Mouse (Mus musculus): ENCODE data around the gene Acap3. TPM values are rescaled to one million over a fixed set of nuclear protein-coding genes. Genes with fewer than 3 reads are reported as not detected.

Acap3 gene
- 100 to 1,000 TPM; 124 to 128 TPM for total RNA-seq (2021)
- long read RNA-seq, experiment 1, transcript Acap3-207 (2 exons, 465 nt) = major isoform, 6 of 255 reads
- long read RNA-seq, experiment 1, partial matches to known transcripts = 29 of 255 reads
- long read RNA-seq, experiment 1, other reads (novel, unspliced or antisense) = 220 of 255 reads
- long read RNA-seq, experiment 2, partial matches to known transcripts = 27 of 136 reads
- long read RNA-seq, experiment 2, other reads (novel, unspliced or antisense) = 105 of 136 reads

DNA sequence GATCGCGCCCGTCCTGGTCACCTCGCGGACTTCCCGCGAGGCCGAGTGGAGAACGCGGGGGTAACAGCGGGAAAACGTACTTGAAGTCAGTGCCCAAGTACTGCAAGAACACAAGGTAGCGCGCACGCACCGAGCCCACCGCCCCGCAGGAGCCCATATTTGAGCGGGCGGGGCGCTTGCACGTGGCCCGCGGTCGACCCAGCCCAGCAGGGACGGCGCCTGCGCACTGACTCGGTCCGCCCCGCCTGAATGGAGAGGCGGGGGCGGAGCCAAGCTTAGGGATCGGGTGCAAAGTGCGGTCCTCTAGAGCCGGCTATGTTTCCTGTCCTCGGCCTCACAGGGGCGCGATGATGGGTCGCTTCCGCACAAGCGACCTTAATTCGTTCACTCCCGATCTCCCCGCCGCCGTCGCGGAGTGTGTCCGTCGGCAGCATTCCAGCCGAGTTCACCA lies at the start of gene Acap3, which contains the start of gene Pusl1:
Acap3 (plus strand) TSS at position 272 of the 451 bp plus-strand sequence.
Pusl1 (minus strand) TSS at position 231 of the 451 bp plus-strand sequence.
- DNase-seq (ENCODE audit: low spot score in 2 of 2) = peak; percentile 96 to 97

DNA sequence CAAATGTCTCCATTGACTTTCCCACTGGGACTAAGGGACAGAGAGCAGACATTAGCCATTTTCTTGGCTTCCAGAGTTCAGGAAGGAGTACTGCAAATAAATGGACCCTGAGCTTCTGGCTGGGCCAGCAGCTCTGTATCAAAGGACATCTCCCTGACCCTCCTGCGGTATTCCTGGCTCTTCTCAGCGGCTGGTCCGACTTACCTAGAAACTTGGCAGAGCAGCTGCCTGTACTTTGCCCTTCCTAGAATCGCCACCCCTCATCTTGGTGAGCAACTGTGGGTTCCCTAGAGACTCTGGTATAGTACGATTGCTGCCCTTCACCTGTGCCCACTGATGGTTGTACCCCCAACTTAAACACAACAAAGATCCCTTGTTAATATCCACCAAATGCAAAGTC lies 48.4 kb upstream of the Acap3 start:
- no peak for DNase-seq (ENCODE audit: low spot score in 2 of 2)

DNA sequence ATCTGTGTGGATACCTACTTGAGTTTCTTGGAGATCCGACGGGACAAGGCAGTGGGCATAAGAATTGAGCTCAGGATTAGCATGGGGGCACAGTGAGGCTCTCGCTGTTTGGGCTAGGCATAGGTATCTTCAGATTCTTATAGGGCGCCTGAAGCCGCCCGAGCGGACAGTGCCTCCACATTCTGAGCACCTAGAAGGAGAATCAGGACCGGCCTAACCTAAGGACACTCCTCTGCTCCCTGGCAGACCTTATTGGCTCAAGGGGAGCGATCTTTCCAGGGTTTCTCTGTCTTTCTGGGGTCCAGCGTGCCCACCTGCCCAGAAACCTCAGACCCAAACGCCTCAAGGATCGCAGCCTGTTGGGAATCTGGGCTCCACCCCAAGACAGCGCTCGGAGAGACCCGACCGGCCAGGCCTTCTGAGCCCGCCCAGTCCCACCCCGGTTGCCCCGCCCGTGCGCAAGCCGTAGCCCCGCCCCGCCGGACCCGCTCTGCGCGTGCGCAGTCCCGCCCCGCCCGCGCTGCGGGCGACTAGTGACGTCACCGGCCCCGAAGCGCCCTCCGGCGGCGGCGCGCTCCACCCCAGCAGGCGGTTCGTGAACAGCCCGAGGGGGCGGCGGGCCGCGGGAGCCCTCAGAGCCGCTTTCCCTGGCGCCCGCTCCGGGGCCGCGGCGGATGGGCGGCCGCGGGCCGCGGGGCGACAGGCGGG lies 44.6 kb upstream of the Acap3 start, which contains the start of gene Dvl1:
Dvl1 (plus strand) TSS at position 532 of the 708 bp plus-strand sequence.
- DNase-seq (ENCODE audit: low spot score in 2 of 2) = peak; percentile 95 to 96

DNA sequence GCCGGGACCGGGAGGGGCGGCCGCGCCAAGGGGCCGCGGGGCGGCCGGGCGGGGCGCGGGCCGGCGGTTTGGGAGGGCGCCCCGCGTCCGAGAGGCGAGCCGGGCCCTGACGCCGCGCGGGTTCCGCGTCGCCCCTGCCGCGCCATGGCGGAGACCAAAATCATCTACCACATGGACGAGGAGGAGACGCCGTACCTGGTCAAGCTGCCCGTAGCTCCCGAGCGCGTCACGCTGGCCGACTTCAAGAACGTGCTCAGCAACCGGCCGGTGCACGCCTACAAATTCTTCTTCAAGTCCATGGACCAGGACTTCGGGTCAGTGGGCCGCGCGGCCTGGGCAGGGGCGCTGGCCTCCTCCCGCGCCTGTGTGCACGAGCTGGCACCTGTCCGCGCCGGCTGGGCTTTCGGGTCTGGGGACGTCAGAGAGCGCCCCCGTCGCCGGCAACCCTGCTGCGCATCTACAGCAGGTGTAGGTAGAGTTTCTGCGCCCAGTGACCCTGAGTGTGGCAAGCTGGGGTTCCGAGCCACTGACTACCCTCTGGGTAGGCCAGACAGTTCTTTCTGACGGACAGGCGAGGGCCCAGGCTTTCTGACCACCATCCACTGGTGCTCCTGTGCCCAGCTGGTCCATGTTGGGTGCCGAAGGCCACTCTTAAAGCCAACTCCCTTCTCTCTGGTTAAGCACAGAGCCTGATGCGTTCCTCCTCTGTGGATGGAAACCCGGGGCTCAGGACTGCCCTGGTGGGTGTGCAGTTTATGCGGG lies 43.9 kb upstream of the Acap3 start:
- peak in 1 of 2 experiments; percentile 38 for DNase-seq (ENCODE audit: low spot score in 2 of 2)

DNA sequence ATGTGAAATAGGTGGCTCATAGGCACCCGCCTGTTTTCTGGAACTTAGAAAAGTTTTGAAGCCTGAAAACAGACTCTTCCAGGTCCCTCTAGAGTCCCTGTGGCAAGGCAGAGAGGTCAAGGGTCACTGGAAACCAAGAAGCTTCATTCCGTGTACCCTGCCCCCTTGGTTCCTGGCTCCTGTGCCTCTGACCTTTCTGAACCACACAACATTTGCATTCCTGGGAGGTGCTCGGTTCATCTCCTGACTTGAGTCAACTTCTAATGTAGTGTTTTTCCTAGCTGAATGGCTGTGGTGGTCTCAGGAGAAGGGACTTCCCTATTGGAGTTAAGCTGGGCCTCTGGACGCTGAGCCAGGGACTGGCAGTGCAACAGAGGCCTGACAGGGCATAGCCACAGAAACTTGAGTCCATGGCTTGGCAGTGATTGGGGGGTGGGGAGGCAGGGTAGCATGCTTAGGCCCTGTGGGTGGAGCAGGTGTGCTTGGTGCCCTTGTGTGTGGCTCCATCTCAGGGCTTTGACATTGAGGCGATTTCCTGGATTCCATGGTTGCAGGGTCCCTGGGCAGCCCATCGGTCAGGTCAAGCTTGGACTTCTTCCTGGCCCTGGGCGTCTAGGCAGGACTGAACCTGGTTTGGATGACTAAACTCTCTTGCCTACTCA lies 43.1 kb upstream of the Acap3 start:
- no peak for DNase-seq (ENCODE audit: low spot score in 2 of 2)

DNA sequence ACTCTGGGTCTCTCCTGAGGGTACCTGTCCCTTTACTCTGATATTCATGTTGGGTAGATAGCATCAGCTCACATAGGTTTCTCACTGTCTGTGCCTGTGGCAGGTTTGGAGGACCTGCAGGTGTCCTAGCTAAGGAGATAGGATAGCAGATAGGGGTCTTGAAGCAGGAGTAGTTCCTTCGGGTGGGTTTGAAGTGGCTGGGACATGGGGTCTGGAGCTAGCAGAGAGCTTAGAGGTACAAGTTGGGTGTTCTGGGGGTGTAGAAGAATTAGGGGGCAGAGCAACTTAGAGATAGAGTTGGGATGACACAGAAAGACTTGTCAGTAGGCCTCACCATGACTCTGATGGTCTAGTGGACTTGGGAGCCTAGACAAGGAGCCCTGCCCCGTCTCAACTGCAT lies 42.2 kb upstream of the Acap3 start:
- DNase-seq (ENCODE audit: low spot score in 2 of 2) = no peak

DNA sequence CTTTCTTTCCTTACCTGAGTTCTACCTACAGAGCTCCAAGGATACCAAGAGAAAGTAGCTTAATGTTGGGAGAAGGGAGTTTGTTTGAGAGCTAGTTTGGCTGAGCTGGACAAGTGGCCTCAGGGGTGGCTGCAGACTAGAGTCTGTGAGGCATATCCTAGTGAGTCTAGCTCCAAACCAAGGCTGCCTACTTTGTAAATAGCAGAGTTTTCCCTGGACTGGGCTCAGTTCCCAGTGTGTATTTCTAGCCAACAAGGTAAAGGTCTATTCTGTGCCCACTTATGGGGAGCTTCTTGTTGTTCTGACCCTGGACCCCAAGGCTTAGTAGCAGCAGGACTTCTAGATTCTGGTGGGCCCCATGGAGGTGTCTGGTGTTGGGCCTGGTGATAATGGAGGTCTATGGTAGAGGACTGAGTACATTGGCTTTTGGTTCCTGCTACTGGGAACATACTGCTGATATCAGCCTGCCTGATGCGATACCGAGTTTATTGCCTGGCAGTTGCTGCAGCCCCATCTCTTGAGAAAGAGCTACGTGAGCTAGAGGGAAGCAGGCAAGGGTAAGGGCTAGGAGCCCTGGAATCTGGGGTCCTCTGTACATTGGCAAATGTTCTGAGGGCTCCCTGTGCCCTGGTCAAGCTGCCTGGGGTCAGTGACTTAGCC lies 41.7 kb upstream of the Acap3 start:
- no peak for DNase-seq (ENCODE audit: low spot score in 2 of 2)

DNA sequence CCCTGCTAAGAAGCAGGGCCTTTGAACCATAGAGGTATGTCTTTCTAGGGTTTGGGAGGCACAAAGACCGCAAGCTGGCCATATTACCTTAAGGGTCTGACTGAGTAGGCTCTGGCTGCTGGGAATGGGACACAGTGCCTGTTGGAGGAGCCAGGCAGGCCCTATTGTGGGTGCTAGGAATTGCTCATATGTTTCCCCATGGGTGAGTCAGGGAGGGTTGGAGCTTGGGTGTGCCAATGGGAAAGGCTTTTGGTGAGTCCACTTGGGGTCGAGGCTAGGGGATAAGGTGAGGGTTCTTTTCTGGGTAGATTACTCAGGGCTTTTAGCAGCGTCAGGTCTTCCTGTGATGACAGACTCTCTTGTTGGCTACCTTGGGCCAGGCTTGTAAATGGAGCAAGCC lies 40.3 kb upstream of the Acap3 start:
- DNase-seq (ENCODE audit: low spot score in 2 of 2) = no peak

DNA sequence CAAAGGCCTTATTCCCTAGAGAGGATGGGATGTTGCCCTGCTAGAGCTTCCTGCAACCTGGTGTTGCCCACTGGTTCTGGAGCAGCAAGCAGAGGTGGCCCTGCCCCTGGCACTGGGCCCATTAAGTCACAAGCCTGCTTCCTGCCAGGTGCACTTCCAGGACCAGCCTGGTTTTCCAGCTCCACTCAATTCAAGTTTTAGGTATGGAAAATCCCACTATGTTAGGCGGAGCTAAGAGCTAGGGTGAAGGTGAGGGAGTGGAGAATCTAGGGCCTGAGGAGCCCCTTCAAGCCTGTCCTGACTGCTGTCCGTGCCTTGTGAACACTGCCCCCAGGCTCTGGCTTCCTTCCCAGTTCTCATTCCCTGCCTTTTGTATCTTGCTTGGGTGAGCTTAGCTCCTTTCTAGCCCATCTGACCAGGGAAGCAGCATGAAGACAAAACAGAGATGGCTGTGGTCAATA lies 39.6 kb upstream of the Acap3 start:
- DNase-seq (ENCODE audit: low spot score in 2 of 2) = no peak

DNA sequence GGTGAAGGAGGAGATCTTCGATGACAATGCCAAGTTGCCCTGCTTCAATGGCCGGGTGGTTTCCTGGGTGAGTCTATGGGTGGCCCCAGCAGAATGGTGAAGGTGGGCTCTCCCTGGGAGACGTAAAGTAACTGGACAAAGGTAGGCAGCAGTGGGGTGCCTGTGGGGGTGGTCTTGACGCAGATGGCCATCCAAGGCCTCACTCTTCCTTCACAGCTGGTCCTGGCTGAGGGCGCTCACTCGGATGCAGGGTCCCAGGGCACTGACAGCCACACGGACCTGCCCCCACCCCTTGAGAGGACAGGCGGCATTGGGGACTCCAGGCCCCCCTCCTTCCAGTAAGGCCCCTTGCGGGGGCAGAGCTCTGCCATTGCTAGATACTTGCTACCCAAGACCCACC lies 38.2 kb upstream of the Acap3 start:
- DNase-seq (ENCODE audit: low spot score in 2 of 2) = no peak

DNA sequence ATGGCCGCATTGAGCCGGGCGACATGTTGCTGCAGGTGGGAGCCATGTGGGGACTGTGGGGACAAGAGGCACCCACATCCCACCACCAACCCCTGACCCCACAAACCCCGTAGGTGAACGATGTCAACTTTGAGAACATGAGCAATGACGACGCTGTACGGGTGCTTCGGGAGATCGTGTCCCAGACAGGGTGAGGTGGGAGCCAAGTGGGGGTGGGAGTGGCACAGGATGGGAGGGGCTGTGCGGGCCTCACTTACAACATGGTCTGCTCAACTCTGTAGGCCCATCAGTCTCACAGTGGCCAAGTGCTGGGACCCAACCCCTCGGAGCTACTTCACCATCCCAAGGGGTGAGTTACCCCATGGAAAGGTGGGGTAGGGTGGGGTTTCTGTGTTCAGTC lies 36.6 kb upstream of the Acap3 start:
- no peak for DNase-seq (ENCODE audit: low spot score in 2 of 2)

DNA sequence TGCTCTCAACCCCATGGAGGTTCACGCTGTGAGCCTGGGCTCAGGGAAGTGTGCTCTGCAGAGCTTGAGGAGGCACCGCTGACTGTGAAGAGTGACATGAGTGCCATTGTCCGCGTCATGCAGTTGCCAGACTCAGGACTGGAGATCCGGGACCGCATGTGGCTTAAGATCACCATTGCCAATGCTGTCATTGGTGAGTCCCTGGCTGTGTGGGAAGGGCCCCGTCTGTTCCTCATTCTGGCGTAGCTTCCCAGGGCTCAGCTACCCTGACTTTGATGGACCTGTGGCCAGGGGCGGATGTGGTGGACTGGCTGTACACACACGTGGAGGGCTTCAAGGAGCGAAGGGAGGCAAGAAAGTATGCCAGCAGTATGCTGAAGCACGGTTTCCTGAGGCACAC lies 35.6 kb upstream of the Acap3 start:
- DNase-seq (ENCODE audit: low spot score in 2 of 2) = no peak

DNA sequence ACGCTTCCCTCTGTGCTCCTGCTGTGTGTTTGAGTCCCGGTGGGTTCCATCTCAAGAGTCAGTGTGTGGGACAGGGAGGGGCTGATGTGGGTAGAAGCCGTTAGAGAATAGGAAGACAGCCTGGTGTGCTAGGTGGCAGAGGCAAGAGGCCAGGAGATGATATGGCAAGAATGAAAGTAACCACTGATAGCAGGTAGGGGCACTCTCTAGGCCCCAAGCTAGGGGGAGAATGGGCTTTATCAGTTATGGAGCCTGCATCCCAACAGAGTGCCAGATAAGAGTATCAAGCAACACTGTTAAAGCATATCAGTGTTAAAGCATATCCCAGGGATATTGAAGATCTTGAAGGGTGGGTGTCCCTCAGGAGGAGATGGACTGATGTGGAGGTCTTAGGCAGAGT lies 34.7 kb upstream of the Acap3 start:
- DNase-seq (ENCODE audit: low spot score in 2 of 2) = no peak

DNA sequence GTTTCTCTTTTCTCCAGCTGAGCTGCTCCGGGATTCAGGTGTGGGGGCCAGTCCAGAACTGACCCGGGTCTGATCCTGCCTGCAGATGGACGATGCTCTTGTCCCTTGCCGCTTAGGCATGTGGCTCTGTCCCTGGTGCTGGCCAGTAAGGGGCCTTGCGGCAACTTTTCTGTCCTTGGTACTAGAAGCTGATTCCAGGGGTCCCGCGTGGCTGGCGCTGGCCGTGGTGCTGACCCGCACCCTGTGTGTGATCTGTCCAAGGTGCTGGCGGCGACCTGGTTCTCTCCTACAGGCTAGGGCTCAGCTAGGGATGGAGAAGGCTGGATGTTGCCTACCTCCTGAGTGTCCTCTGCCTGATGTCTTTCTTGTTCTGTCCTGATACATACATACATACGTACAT lies 32.3 kb upstream of the Acap3 start:
- DNase-seq (ENCODE audit: low spot score in 2 of 2) = no peak

DNA sequence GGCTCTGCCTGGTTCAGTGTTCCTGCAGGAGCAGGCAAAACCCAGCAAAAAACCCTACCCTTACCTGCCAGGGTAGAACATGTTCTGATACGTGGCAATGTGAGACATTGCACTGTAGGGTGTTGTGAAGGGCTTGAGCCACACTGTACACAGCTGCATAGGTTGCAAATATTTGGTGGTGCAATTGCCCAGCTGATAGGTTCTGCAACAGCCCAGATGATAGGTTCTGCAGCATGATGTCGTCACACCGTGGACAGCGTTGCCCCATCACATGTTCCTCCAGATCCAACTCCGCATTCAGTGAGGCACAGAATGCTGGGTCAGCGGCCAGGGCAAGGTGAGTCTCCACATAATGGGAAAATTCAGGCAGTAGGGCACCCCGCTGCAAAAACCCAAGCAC lies 29.8 kb upstream of the Acap3 start:
- DNase-seq (ENCODE audit: low spot score in 2 of 2) = no peak

DNA sequence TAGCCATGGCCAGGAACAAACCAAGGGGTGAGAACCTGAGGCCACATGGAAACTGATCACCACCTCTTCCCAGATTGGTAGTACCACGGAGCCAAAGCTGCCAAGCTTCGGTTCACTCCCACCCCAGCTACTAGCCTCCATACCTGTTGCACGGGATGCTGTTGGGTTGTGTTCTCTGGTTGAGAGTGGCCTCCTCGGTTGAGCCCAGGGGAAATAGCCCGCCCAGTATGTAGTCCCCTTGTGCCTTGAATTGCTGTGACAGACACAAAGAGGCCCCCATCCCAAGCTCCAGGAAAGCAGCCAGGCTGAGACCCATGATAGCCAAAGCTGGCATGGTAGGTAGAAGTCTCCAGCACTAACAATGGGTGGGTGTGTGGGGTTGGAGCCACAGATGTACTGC lies 28.6 kb upstream of the Acap3 start, which contains the start of gene Tas1r3:
Tas1r3 (minus strand) TSS at position 362 of the 400 bp plus-strand sequence.
- no peak for DNase-seq (ENCODE audit: low spot score in 2 of 2)

DNA sequence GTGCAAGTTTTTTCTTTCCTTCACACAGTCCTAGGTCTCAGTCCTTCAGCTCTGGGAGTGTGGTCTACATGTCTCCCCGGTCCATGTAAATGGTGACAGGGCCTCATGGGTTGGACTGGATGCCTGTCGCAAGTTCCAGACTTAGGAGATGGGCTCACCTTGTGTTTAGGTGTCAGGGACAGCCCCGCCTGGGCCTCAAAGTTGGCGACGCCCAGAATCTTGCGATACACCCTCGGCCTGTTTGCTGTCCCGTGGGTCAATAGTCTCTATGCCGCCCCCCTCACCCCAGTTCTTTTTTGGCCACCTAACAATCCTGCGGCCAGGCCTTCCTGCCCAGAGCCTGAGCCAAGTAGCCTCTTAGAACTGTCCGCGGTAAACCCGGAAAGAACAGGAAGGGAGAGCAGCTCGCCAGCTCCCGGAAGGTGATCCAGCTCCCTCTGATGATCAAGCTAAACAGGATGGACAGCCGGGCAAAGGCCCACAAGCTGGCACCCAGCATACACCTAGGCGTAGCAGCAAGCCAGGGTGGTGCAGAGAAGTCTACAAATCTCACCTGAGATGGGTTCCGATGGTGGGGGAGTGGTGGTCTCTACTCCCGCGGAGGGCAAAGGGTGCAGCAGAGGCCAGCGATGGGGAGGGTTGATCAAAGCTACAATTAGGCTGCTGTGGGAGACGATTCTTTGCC lies 22.9 kb upstream of the Acap3 start:
- DNase-seq (ENCODE audit: low spot score in 2 of 2) = no peak

DNA sequence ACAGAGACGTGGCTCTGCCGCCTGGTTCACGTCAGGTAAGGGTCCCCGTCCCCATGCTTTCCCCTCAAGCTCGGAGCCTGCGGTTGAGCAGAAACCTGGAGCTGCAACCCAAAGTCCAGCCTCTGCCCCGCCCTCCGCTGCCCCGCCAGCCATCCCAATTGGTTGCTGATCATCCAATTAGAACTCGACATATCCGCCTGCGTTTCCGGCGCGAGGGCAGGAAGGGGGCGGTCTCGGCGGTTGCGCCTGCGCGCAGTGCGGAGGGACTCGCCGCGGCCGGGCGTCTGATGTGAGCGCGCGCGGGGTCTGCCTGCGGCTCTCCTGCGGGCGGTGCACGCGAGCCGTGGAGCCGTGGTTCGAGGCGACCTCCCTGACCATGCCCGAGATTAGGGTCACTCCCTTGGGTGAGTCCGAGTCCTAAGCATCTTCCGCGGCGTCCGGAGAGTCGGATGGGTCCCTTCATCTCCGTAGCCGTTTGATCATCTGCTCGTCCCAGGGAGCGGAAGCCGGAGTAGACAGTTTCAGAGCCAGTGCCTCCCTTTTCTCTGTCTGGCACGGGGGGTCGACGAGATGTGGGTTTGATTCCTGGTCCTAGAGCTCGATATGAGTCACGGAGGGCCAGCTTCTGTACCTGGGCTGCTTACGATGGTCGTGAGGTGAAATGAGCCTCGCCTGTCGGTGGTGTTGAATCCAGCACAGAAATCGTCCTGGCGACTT lies 22.1 kb upstream of the Acap3 start, which contains the start of the genes Cptp and Ints11:
Cptp (minus strand) TSS at position 124 of the 717 bp plus-strand sequence.
Ints11 (plus strand) TSS at position 230 of the 717 bp plus-strand sequence.
- peak; percentile 96 to 97 for DNase-seq (ENCODE audit: low spot score in 2 of 2)

DNA sequence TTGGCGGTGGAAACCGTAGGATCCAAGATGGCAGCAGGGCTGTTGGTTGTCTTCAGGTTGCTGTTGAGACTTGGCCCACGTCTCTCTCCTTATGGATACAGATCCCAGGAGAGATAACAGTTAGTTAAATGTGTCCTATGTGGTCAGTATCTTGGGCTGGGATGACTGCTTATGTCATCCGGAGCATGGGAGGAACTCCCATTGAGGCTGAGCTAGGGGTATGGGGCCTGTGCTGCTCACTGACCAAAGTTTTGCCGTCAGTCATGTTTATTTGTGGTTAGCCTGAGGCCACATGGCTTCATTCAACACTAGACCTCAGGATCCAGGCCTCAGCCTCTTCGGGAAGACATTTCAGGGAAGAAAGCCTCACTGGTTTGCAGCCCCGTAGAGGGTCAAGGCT lies 20.2 kb upstream of the Acap3 start:
- DNase-seq (ENCODE audit: low spot score in 2 of 2) = no peak
